Mouse (Mus musculus) urinary bladder, adult 18-20 months (tissue): ENCODE results near the gene Pnmal2.

Source experiments
- DNase-seq, 2 experiments: peaks; one replicate each; pipeline ENCODE4 v3.0.0; 2022; ENCODE audit warnings: low spot score in 2 of 2, mixed read lengths in 2 of 2

Pnmal2 gene

GRCm38 (mm10) chr7:16944061-16944807 is at the start of gene Pnmal2:
Pnmal2 (plus strand) TSS chr7:16944682.
- peak in 1 of 2 experiments; percentile 34 for DNase-seq

GRCm38 (mm10) chr7:16895000-16895399 is 49.5 kb upstream of the Pnmal2 start:
- DNase-seq, result peak; percentile 56 to 76

- DNase-seq, result no peak
These were observed 49.0 kb upstream of the Pnmal2 start for GRCm38 (mm10) chr7:16895511-16895910.

GRCm38 (mm10) chr7:16900526-16900925 is 44.0 kb upstream of the Pnmal2 start:
- no peak for DNase-seq

GRCm38 (mm10) chr7:16903439-16903955 is 41.0 kb upstream of the Pnmal2 start:
- no peak for DNase-seq

- DNase-seq, result no peak
These were observed 40.3 kb upstream of the Pnmal2 start for GRCm38 (mm10) chr7:16904120-16904675.

GRCm38 (mm10) chr7:16905491-16906021 is 38.9 kb upstream of the Pnmal2 start:
- DNase-seq, result no peak

GRCm38 (mm10) chr7:16906281-16906680 is 38.2 kb upstream of the Pnmal2 start, which contains the start of gene Ptgir:
Ptgir (plus strand) TSS chr7:16906490.
- no peak for DNase-seq

- DNase-seq, result no peak
These were observed 37.5 kb upstream of the Pnmal2 start for GRCm38 (mm10) chr7:16906889-16907559.

- no peak for DNase-seq
These were observed 36.6 kb upstream of the Pnmal2 start for GRCm38 (mm10) chr7:16907842-16908241.

- DNase-seq, result no peak
These were observed 36.1 kb upstream of the Pnmal2 start for GRCm38 (mm10) chr7:16908367-16908766.

GRCm38 (mm10) chr7:16908859-16909258 is 35.6 kb upstream of the Pnmal2 start:
- DNase-seq, result no peak

GRCm38 (mm10) chr7:16909909-16910308 is 34.6 kb upstream of the Pnmal2 start:
- no peak for DNase-seq

GRCm38 (mm10) chr7:16911904-16912303 is 32.6 kb upstream of the Pnmal2 start:
- DNase-seq, result no peak

- DNase-seq, result no peak
These were observed 32.1 kb upstream of the Pnmal2 start for GRCm38 (mm10) chr7:16912360-16912759.

GRCm38 (mm10) chr7:16913806-16914452 is 30.6 kb upstream of the Pnmal2 start:
- peak in 1 of 2 experiments; percentile 54 for DNase-seq

- no peak for DNase-seq
These were observed 29.8 kb upstream of the Pnmal2 start for GRCm38 (mm10) chr7:16914453-16915343.

- no peak for DNase-seq
These were observed 28.8 kb upstream of the Pnmal2 start for GRCm38 (mm10) chr7:16915461-16916340.

- DNase-seq, result no peak
These were observed 27.9 kb upstream of the Pnmal2 start for GRCm38 (mm10) chr7:16916342-16917265.
